Mouse (Mus musculus) embryonic stem cell, embryonic (primary cell): ENCODE results near the gene Colgalt2.

Source experiments
- CTCF ChIA-PET, 4 experiments: fragments of 300-600 bp in 2 of 4; fragments of 350-600 bp in 2 of 4; sonication (Branson Sonifier 250); formaldehyde crosslinking; loops; one replicate each; lab custom pipeline; 2022; ENCODE audit warnings: inconsistent platforms in 2 of 4; lab: Charles Lee
- POLR2A ChIA-PET, 4 experiments: fragments of 300-600 bp in 2 of 4; fragments of 350-600 bp in 2 of 4; sonication (Branson Sonifier 250); formaldehyde crosslinking; loops; one replicate each; lab custom pipeline; 2022; ENCODE audit warnings: antibody characterized with exemption in 4 of 4, inconsistent platforms in 1 of 4; lab: Charles Lee

The Colgalt2 gene

DNA sequence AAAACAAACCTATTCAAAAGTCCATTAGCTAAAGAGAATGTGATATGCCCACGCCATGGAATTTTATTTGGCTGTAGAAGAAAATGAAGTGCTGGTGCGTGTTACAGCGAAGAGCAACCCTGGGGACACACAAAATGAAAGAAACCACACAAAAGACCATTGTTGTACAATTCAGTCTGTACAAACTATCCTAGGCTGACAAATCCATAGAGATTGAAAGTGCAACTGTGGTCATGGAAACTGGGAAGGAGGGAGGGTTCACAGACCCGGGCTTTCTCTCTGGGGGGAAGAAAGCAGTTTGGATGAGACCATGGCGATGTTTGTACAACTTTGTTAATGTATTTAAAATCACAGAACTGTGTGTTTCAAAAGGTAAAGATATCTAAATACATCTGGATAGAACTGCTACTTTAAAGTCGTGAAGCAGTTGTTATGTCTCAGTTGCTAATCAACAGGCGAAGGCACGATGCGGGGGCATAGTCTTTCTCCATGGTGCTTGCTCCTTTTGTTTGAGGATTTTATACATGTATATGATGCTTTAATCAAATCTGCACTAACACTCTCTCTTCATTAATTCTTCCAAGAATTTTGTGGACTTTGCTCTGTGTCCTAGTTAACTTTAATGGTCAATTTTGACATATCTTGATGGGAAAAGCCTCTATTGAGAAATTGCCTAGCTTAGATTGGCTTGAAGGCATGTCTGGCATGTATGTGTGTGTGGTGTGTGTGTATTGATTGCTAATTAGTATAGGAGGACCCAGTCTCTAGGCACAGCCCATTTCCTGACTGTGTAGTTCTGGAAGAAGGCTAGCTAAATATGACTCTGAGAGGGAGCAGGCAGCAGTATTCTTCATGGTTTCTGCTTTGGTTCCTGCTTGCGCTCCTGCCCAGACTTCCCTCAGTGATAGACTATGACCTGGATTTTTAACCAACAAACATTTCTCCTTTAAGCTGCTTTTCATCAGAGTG lies 55.9 kb downstream of the Colgalt2 start:
- POLR2A ChIA-PET: interaction anchor here in 2 of 4 experiments (0.7 kb wide), 2 partner anchors 63 to 199 kb away, joined by 3 to 6 read pairs; no protein-coding TSS in a partner anchor
- CTCF ChIA-PET: interaction anchor here in 1 of 4 experiments (0.6 kb wide), 1 partner anchor 565 kb away, joined by 4 read pairs; no protein-coding TSS in a partner anchor

DNA sequence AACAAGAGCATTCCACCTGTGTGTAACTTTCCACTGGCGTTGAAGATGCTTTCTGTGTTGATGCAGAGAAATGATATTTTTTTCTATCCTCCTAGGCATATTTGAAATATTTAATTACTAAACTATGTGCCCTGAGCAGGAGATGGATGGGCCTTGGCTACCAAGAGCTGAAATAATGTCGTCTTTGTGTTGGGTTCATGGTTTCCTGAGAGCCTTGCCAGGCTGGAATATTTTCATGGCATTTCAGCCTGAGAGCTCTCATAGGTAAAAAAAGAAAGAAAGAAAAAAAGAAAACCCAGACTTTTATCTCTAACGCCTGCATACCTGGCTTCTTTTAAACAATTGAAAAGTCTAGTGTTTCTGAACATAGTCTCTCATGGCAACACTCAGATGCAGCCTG lies 56.6 kb downstream of the Colgalt2 start:
- CTCF ChIA-PET: no interaction called here
- POLR2A ChIA-PET: no interaction called here

DNA sequence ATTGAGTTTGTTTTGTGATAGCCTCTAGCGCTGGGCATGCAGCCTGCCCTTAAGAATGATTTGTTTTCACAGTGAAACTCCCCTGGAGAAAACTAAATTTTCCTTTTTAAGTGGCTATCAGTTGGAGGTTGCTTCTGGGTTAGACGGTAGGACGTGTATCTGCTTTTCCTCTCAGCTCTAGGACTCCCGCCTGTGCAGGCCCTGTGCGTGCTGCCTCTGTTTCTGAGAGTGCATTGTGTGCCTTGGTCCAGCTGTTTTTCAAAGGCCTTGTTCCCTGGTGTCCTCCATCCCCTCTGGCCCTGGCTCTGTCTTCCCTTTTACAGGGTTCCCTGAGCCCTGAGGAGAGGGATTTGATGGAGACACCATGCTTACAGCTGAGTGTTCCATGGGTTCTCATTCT lies 58.0 kb downstream of the Colgalt2 start:
- ChIA-PET CTCF (no interaction called here), POLR2A (no interaction called here)

DNA sequence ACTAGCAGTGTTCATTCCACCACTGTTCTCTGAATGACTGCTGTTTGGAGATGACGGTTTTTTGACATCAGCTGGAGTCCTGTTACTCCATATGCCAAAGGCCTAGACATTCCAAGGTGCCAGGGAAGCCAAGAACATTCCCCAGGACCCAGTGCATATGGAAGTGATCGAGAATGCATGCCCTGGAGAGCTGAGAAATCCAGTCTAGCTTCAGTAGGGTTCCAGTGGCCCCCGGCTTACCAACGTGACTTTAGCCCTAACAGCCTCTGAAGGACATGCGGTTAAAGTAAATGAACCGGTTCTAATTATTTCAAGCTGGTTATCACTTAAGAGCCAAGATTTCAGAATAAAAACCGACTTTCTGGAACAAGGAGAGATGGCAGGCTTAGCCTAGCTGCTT lies 59.4 kb downstream of the Colgalt2 start:
- CTCF ChIA-PET: no interaction called here
- POLR2A ChIA-PET: no interaction called here

DNA sequence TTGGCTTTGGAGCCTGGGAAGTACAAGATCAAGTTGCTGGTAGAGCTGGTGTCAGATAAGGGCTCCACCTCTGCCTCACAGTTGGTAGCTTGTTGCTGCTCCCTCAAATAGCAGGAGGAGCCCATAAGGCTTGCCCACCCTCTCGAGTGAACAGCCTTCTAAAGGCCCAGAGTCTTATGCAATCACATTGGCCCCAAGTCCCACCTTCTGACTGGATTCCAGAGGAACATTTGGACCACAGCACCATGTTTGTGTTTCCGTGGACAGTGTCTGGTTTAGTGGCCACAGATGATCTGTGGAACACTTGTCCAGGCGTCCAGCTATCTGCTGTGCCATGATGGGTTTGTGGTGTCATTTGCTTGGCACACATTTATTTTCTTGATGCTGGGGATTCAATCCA lies 61.3 kb downstream of the Colgalt2 start:
- CTCF ChIA-PET: interaction anchor here in 1 of 4 experiments (0.9 kb wide), 1 partner anchor 60 kb away, joined by 3 read pairs; no protein-coding TSS in a partner anchor

DNA sequence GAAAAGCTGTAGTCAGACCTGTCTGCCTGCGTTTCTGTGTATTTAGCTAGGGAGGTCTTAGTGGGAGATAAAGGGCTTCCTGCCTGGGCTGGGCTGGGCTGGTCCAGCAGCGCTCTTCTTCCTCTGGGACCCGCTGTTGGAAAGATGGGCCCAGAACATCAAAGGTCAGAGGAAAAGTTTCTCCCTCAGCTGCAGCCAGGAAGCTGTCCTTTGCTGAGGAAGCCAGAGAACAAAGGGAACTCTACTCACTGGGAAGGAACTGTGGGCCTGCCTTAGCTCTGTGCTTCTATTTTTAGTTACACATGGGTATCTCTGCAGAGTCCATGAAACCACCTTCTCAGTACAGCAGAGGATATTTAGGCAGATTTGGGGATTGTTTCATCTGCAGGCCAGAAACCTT lies 62.2 kb downstream of the Colgalt2 start:
- POLR2A ChIA-PET: no interaction called here
- CTCF ChIA-PET: interaction anchor here in 1 of 4 experiments (0.9 kb wide), 1 partner anchor 59 kb away, joined by 3 read pairs; no protein-coding TSS in a partner anchor

More for the DNA sequence above, 61.3 kb downstream of the Colgalt2 start:
- POLR2A ChIA-PET: no interaction called here

DNA sequence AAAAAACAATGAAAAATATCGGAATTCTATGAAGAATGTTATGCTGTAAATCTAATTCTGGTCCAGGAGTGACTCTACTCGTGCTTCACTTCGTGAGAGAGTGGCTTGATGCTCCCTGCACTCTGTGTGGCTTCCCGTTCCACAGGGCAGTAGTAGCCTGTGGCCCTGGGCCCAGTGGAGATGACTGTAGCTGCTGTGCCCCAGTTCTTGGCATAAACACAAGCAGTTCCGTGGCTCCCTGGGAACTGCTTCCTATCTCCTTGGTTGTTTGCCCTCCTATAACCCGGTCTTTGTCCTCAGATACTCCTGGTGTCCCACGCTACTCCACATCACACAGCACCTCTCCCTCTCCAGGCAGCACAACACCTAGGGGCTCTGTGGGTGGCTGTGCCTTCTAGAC lies 62.7 kb downstream of the Colgalt2 start:
- POLR2A ChIA-PET: interaction anchor here in 1 of 4 experiments (0.6 kb wide), 1 partner anchor 55 kb away, joined by 3 read pairs; no protein-coding TSS in a partner anchor
- CTCF ChIA-PET: no interaction called here

DNA sequence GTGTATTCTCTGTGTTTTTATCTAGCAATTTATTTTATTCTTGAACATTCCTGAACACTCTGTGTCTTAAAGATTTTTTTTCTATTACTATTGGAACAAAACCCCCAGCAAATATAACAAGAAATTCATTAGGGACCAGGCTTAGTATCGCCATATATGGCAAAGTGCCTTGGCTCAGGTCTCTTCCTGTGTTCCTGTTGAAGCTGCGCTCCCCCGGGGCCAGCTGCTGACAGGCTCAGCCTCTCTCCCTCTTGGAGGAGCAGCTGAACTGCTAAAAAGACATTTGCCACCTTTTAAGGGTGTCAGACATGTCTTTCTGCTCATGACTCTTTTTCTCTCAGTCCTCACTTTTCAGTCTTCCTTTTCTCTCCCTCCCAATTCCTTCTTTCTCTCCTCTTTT lies 66.7 kb downstream of the Colgalt2 start:
- POLR2A ChIA-PET: no interaction called here
- CTCF ChIA-PET: no interaction called here

DNA sequence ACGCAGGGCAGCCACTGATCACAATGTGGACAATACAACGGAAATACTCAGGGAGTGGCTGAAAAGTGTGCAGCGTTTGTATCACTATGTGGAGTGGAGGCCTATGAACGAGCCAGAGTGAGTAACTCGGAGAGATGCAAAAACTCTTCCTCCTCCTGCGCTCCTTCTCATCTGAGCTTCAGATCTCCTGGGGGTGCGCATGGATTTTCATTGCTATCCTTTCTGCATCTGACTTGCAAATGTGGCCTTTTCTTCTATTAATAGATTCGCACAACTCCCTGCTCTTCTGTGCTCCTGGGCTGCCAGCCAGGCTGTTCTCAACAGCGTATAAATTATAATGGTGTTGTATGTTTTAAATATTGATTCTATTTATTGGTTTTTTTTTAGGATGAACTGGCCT lies 68.8 kb downstream of the Colgalt2 start:
- POLR2A ChIA-PET: no interaction called here
- CTCF ChIA-PET: no interaction called here

DNA sequence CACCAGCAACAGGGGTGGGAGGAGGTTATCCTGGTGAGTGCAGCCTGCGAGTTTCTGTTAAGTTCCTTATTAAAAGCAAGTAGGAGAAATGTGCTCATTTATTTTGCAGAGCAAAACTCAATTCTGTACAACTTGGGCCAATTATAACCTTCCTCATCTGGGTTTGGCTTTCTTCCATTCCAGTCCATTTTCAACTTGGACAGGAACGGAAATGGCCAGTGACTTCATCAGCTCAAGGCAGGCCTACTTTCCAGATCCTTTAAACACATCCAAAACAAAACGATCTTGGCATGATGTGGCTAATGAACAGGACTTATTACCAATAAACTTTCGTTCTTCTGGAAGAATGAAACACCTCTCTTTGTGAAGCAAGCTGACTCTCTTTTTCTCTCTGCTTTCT lies 76.5 kb downstream of the Colgalt2 start:
- ChIA-PET CTCF (no interaction called here), POLR2A (no interaction called here)

DNA sequence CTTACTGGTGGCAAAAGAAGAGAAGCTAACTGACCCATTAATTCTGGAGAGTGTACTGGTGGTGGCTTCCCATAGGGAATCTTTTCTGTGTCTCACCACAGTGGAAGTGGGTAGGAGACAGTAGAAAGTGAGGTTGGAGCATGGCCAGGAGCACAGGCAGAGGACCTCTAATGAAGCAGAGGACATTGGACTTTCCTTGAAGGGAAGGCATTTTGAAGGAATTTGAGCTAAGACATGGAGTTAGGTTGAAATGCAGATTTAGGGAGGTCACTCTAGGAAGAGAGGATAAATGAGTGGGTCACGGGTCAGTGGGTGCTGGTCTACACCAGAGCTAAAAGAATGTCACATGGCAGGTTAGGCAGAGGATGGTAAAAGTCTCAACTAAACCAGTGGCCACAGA lies 91.2 kb downstream of the Colgalt2 start:
- ChIA-PET CTCF (no interaction called here), POLR2A (interaction anchor here in 1 of 4 experiments (0.7 kb wide), 1 partner anchor 27 kb away, joined by 3 read pairs; no protein-coding TSS in a partner anchor)

DNA sequence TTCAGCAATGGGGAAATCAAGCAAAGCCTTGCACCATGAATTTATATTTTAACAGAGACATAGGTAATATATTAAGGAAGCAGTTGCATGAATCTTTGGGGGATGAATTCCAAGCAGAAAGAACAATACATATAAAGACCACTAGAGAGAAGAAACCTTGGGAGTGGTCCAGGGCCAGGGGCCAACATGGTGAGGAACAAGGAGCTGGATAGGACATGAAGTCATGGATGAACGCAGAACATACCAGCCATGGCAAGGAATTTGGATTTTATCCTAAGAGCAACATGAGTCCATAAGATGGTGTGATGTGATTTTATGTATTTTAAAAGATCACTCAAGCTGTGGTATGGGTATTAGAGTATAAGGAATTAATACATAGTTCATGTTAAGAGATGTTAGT lies 92.6 kb downstream of the Colgalt2 start:
- CTCF ChIA-PET: no interaction called here
- POLR2A ChIA-PET: interaction anchor here in 1 of 4 experiments (0.8 kb wide), 1 partner anchor 1021 kb away, joined by 5 read pairs; no protein-coding TSS in a partner anchor

DNA sequence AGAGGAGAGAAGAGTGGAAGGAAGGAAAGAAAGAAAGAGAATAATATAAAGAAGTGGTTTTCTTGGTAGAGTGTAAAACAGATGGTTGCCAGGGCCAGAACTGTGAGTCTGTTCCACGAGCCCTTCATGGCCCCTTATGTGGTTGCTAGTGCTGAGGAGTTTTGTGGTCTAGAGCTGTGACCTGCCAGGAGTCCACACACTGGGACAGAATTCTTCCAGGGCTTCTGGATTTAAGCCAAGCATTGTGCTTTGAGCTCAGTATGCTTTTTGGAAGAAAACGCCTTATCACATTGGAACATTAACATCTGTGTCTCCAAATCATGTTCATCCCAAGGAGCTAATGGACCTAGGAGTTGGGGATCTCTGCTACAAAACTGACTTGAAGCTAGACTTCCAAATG lies 97.2 kb downstream of the Colgalt2 start:
- POLR2A ChIA-PET: interaction anchor here in 1 of 4 experiments (0.7 kb wide), 1 partner anchor 996 kb away, joined by 3 read pairs; the partner anchor contains the start of gene Rnf2
- CTCF ChIA-PET: no interaction called here

DNA sequence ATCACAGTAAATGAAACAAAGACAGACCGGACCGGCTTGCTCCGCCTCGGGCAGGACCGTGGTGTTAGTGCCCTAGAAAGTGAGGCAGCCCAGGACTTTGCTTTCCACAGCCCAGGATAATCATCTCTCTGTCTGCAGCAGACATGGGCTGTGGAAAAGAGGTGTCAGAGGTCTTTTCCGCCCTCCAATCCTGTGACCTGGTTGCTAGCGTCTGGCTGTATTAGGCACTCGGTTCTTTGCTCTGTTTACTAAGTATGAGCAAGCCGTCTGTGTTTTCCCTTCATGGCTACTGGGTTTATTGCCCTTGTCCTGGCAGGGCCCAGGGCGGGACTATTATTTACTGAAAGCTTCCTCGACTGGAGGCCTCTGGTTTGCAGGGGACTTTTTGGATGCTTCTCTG lies 98.0 kb downstream of the Colgalt2 start:
- ChIA-PET POLR2A (interaction anchor here in 1 of 4 experiments (0.7 kb wide), 1 partner anchor 997 kb away, joined by 3 read pairs; the partner anchor contains the start of gene Rnf2), CTCF (interaction anchor here in 1 of 4 experiments (0.6 kb wide), 1 partner anchor 16 kb away, joined by 3 read pairs; no protein-coding TSS in a partner anchor)

DNA sequence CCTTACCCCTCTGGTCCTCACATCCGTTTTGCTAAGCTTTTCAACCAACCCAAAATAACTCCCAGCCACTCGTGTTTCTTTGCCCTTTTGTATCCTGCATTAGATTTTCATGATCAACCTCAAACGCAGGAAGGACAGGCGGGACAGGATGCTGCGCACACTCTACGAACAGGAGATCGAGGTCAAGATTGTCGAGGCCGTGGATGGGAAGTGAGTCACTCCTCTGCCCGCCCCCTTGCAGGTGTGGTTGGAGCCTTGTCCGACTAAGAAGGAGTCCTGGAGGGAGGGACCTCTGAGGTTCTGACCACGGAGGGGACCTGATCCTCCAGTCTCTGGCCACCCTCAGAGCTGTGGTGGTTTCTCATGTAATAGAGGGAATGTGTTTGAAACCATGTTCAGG lies 100.2 kb downstream of the Colgalt2 start:
- CTCF ChIA-PET: interaction anchor here in 1 of 4 experiments (0.6 kb wide), 1 partner anchor 17 kb away, joined by 3 read pairs; no protein-coding TSS in a partner anchor
- POLR2A ChIA-PET: interaction anchor here in 2 of 4 experiments (0.6 to 1.3 kb wide), 3 partner anchors 20 to 391 kb away, joined by 3 read pairs; partner anchors contain the start of gene Ncf2 (in 1 of the 2)

DNA sequence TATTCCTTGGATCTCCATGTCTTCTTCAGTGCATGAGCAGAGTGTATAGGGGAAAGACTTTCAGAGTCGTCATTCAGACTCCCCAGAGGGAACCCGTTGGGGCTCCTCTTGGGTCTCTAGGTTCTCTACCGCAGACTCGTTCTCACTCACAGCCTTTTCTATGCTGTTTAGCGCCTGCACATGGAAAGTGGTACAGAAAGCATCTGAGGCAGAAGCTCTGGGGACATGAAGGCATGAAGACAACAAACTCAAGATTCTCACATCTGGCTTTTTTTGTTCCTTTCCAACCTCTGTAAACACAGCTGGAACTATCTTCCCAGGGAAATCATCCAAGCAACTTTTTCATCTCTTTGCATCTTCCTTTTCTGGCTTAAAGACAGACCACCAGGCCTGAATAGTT lies 106.5 kb downstream of the Colgalt2 start:
- ChIA-PET POLR2A (no interaction called here), CTCF (no interaction called here)

DNA sequence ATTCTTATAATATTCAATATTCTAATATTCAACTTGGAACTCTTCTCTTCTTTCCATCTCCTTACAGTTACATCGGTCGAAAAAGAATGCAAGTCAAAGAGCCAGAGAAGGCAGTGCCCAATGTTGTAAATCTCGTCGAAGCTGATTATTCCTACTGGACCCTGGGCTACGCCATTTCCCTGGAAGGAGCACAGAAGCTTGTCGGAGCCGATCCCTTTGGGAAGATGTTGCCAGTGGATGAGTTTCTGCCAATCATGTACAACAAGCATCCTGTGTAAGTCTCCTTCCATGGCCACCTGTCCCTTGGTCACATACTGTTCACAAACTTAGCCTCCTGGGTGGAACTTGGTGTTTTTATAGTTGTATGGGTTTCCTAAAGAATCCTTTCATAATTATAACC lies 107.1 kb downstream of the Colgalt2 start:
- POLR2A ChIA-PET: no interaction called here

DNA sequence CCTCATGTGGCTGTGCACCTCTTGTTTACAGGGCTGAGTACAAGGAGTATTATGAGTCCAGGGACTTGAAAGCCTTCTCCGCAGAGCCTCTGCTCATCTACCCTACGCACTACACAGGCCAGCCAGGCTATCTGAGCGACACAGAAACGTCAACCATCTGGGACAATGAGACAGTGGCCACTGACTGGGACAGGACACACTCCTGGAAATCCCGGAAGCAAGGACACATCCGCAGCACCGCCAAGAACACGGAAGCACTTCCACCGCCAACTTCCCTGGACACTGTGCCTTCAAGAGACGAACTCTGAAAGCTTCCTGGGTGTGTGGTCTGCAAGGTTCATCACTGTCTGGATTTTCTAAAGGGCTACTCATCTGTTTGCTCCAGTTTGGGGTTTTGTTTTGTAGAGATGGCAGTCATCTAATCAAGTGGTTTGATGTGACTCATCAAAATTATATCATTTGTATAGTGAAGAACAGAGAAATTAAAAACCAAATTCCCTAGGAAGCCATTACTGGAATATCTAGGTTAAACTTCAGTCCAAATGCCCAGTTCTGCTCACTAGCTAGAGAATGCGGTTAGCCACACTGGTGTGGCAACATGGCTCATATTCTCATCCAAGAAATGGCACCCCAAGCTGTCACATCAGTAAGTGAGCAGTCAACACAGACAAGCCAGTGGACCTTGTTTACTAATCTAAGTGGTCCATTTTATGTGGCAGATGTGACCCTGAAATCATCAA lies 109.0 kb downstream of the Colgalt2 start:
- POLR2A ChIA-PET: interaction anchor here in 2 of 4 experiments (1.3 to 1.7 kb wide), 2 partner anchors 8 to 13 kb away, joined by 3 to 4 read pairs; no protein-coding TSS in a partner anchor

More for the DNA sequence above, 107.1 kb downstream of the Colgalt2 start:
- CTCF ChIA-PET: no interaction called here

DNA sequence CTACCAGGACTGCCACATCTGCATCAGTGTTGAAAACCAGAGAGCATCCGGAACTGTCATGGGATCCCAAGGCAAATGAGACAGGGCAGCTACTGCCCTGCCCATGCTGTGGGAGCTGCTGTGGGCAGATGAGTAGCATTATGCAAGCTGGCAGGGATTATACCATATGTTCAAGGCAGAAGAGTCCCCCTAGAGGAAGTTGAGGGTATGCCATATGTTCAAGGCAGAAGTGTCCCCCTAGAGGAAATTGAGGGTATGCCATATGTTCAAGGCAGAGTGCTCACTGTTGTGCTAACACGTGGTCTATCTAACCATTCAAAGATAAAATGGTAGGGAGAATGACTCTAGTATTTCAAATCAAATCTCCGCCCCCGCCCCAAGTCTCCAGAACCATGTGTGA lies 111.6 kb downstream of the Colgalt2 start:
- CTCF ChIA-PET: interaction anchor here (0.5 to 2.9 kb wide), 13 partner anchors 9 to 1066 kb away, joined by 3 to 15 read pairs (median 3); no protein-coding TSS in a partner anchor
- POLR2A ChIA-PET: no interaction called here

More for the DNA sequence above, 109.0 kb downstream of the Colgalt2 start:
- CTCF ChIA-PET: interaction anchor here in 1 of 4 experiments (1.0 kb wide), 2 partner anchors 12 to 13 kb away, joined by 3 read pairs; no protein-coding TSS in a partner anchor
